Mouse (Mus musculus) lung, embryonic 14.5 days (tissue): ENCODE data around the gene Tspan12. TPM values are rescaled to one million over a fixed set of nuclear protein-coding genes. Genes with fewer than 3 reads are reported as not detected.

Source experiments
- ATAC-seq: fragments of 200-750 bp; cut with Nextera tagmentation; 2 replicates; pipeline ENCODE4 v1.8.0; 2017; ENCODE audit warnings: mild to moderate bottlenecking, moderate TSS enrichment, moderate library complexity; ENCODE audit not compliant: insufficient read depth
- DNase-seq: peaks from one replicate; pipeline ENCODE4 v3.0.0-alpha.2; 2015
- H3K27ac ChIP-seq: fragments of 300-500 bp; sonication (generic); 2 replicates; pipeline ENCODE4 v1.5.1; 2014; ENCODE audit warnings: low read depth, mild to moderate bottlenecking, moderate library complexity
- H3K27me3 ChIP-seq: fragments of 300-500 bp; sonication (generic); 2 replicates; pipeline ENCODE4 v1.6.1; 2014; ENCODE audit warnings: low read length, control low read depth; ENCODE audit not compliant: insufficient read depth
- H3K36me3 ChIP-seq: fragments of 300-500 bp; sonication (generic); 2 replicates; pipeline ENCODE4 v1.6.1; 2014; ENCODE audit warnings: control low read depth; ENCODE audit not compliant: insufficient read depth
- H3K4me1 ChIP-seq: fragments of 300-500 bp; sonication (generic); 2 replicates; pipeline ENCODE4 v1.6.1; 2014; ENCODE audit warnings: antibody characterized with exemption, control low read depth; ENCODE audit not compliant: insufficient read depth
- H3K4me2 ChIP-seq: fragments of 300-500 bp; sonication (generic); 2 replicates; pipeline ENCODE4 v1.6.1; 2014; ENCODE audit warnings: mild to moderate bottlenecking
- H3K4me3 ChIP-seq: fragments of 300-500 bp; sonication (generic); 2 replicates; pipeline ENCODE4 v1.5.1; 2014; ENCODE audit warnings: low read depth, low read length
- H3K9ac ChIP-seq: fragments of 300-500 bp; sonication (generic); 2 replicates; pipeline ENCODE4 v1.6.1; 2014
- H3K9me3 ChIP-seq: fragments of 300-500 bp; sonication (generic); 2 replicates; pipeline ENCODE4 v1.6.1; 2016; ENCODE audit warnings: low read depth, low read length, control low read depth
- CTCF ChIP-seq: IDR thresholded peaks from 2 replicates; pipeline ENCODE4 v1.5.1; 2016; ENCODE audit warnings: antibody characterized with exemption, low read depth
- WGBS: fragments of 180-500 bp; shearing (Covaris S2); extraction: QIAGEN DNeasy Blood & Tissue Kit; methylation state at CpG from one replicate; pipeline ENCODE4 v1.1.7; 2014; 5-methylcytosine and 5-hydroxymethylcytosine counted together
- polyA plus RNA-seq: library from polyadenylated mRNA; unstranded; fragments of >200 nt; fragmentation: Nextera tagmentation; extraction: Ambion mirVana; gene quantifications from 2 replicates; pipeline ENCODE4 v1.2.1, GENCODE M21; 2014

Tspan12 gene
- polyA plus RNA-seq, 1 experiment from 2014 or later: 53.0 TPM

DNA sequence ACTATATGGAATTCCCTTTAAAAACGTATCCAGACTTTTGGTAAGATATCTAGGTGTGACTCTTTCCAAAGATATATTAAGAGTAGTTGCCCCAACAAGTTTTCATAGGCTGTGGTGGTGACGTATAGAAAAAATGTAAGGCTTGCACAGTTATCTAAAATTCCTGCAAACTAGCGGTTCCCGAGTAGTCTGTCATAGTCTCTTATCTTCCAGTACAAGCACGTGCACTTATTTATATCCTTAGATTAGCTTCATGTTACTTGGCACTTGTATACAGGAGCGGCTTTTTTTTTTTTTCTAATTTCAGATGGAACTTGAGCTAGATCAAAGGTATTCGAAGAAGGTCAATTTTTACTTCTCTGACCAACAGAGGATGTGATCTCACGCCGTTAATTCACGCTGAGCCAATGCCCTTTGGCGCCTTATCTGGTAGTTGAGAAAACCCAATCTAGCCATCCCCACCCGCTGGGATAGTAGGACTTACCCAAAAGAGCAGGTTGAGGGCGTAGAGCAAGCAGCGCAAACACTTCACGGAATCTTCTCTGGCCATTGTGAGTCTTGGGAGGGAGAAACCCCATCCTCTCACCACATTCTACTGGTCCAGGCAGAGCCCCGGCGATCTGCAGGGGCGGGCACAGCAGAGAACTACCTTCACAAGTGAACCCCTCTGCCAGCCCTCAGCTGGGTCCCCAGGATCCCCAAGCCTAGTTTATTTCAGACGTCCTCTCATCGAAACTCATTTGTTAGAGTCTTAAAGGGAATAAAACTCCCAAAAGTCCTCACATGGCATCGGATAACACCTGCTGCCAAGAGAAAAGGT lies 1.6 kb downstream of the Tspan12 start:
- no peaks in the 10 kb centered on the region for H3K27me3 ChIP-seq
- H3K4me2 ChIP-seq: peak overlapping the region; percentile 80
- 11% methylated on average over 21 of the region's 21 CpGs for WGBS
- 0 out of 2 replicates have a peak, but pooled peaks cover 3% of the 10 kb centered on the region for H3K4me1 ChIP-seq
- H3K9me3 ChIP-seq: no peaks in the 10 kb centered on the region
- peak overlapping the region; percentile 92; the same call in 1 of the 2 replicates for H3K27ac ChIP-seq
- peak overlapping the region; percentile 73 for H3K9ac ChIP-seq
- DNase-seq (peak; percentile 42), ATAC-seq (peak; percentile 15; the same call in 1 of the 2 replicates)
- H3K36me3 ChIP-seq: 0 out of 2 replicates have a peak, but pooled peaks cover 8% of the 10 kb centered on the region
- TF ChIP-seq CTCF: no peak
- peak overlapping the region; percentile 78 for H3K4me3 ChIP-seq

GRCm38 (mm10) chr6:21848808-21849207 lies 3.5 kb downstream of the Tspan12 start:
- Histone ChIP-seq H3K4me2 (no peak overlapping the region), H3K4me3 (no peak overlapping the region), H3K36me3 (0 out of 2 replicates have a peak, but pooled peaks cover 8% of the 10 kb centered on the region), H3K9ac (no peak overlapping the region), H3K4me1 (0 out of 2 replicates have a peak, but pooled peaks cover 3% of the 10 kb centered on the region), H3K27ac (no peak overlapping the region), H3K9me3 (no peaks in the 10 kb centered on the region), H3K27me3 (no peaks in the 10 kb centered on the region)
- ATAC-seq: no peak
- TF ChIP-seq CTCF: no peak
- 91% methylated on average over 4 of the region's 4 CpGs for WGBS
- DNase-seq: no peak

DNA sequence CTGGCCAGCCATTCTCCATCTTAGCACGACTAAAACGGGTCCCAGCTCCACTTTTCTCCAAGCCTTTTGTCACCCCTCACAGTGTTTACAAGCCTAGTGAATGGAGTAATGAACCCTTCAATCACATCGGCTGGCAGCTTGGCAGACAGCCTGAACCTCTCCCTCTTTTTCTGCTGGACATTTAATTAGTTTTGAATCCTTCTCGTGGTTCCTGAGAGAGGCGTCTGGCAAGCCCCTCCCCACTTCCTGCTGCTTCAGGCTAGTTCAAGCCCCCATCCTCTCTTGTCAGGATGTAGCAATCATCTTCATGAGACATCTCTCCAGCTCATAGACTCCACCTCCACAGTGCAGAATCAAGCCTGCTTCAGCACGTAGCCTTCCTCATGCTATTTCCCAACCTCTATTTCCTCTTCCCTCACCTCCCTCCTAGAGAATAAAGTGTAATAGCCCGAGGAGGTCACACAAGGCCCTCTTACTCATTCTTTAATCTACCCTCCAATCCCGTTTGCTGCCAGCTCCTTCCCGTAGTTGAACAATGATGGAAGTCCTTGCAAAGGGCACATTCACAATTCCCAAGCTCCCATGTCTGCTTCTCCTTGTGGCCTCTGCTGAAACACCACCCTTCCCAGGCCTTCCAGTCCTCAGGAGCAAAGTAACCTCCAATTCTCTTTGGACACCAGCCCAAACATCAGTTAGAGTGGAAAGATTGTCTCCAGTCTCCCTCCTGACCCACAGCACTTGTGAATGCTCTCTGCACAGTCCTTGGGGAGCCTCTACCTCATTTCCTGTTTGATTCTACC lies 12.1 kb downstream of the Tspan12 start:
- DNase-seq (peak; percentile 74), ATAC-seq (peak; percentile 90)
- 17% methylated on average over 9 of the region's 9 CpGs for WGBS
- H3K27ac ChIP-seq: no peak overlapping the region
- TF ChIP-seq CTCF: no peak
- H3K9ac ChIP-seq: no peak overlapping the region
- peaks cover 6% of the 10 kb centered on the region; the same call in 1 of the 2 replicates for H3K4me1 ChIP-seq
- H3K27me3 ChIP-seq: no peaks in the 10 kb centered on the region
- no peak overlapping the region for H3K4me3 ChIP-seq
- no peaks in the 10 kb centered on the region for H3K36me3 ChIP-seq
- no peaks in the 10 kb centered on the region for H3K9me3 ChIP-seq
- peak overlapping the region; percentile 21; the same call in 1 of the 2 replicates for H3K4me2 ChIP-seq

- Histone ChIP-seq H3K9me3 (no peaks in the 10 kb centered on the region), H3K4me1 (peaks cover 6% of the 10 kb centered on the region; the same call in 1 of the 2 replicates), H3K27ac (no peak overlapping the region), H3K9ac (no peak overlapping the region), H3K4me3 (no peak overlapping the region), H3K4me2 (no peak overlapping the region), H3K27me3 (no peaks in the 10 kb centered on the region), H3K36me3 (peaks cover 2% of the 10 kb centered on the region; the same call in 1 of the 2 replicates)
- WGBS: 36% methylated on average over 10 of the region's 10 CpGs
- DNase-seq (no peak), ATAC-seq (no peak)
- TF ChIP-seq CTCF: no peak
Observed at GRCm38 (mm10) chr6:21839244-21839814, 13.0 kb downstream of the Tspan12 start.

DNA sequence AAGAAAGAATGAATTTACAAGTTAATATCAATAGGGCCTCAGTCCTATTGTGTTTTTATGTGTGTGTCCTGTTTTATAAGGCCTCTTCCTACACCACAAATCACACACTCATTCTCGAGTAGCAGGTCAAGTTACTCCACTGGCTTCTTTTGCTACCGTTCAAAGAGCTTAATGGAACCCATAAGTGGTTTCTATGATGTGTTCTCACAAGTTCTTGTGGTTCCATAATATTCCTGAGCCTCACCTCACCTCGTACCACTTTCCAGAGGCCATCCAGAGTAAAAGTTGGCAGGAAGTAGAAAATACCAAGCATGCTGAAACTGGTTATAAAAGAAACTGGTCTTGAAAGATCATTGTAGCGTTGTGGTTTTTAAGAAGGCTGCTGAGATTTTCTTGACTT lies 18.8 kb downstream of the Tspan12 start:
- Histone ChIP-seq H3K4me2 (no peak overlapping the region), H3K27me3 (no peaks in the 10 kb centered on the region), H3K36me3 (peaks cover 18% of the 10 kb centered on the region), H3K9ac (no peak overlapping the region), H3K4me3 (no peak overlapping the region), H3K27ac (no peak overlapping the region), H3K4me1 (no peaks in the 10 kb centered on the region), H3K9me3 (no peaks in the 10 kb centered on the region)
- 78% methylated on average over 4 of the region's 4 CpGs for WGBS
- ATAC-seq (no peak), DNase-seq (no peak)
- TF ChIP-seq CTCF: no peak

DNA sequence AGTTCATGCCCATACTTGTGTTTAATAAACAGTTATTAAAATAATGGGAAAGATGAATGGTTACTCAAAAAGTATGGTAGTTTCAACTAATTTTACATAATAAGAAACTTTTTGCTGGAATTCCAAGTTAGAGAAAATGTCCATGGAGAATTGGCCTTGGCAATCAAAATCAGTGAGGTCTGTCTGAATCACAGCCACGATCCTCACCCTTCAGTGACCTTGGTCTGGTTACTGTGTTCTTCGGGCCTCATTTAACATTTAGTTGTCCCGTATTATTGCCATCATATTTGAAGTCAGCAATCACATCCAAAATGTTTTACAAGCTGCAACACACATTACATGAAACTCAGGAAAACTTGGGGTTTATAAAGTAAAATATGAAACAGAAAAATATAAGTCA lies 20.4 kb downstream of the Tspan12 start:
- H3K9me3 ChIP-seq: no peaks in the 10 kb centered on the region

More for the DNA sequence above, 20.4 kb downstream of the Tspan12 start:
- no peak overlapping the region for H3K4me2 ChIP-seq
- WGBS: 82% methylated on average over 3 of the region's 3 CpGs
- H3K9ac ChIP-seq: no peak overlapping the region
- ATAC-seq (no peak), DNase-seq (no peak)
- no peak overlapping the region for H3K27ac ChIP-seq
- no peak overlapping the region for H3K4me3 ChIP-seq
- no peak for TF ChIP-seq CTCF
- H3K4me1 ChIP-seq: no peaks in the 10 kb centered on the region
- H3K27me3 ChIP-seq: no peaks in the 10 kb centered on the region
- H3K36me3 ChIP-seq: peaks cover 19% of the 10 kb centered on the region
